Mouse (Mus musculus) embryonic facial prominence, embryonic 13.5 days (tissue): ENCODE measurements around the gene Gm21974. TPM values are rescaled to one million over a fixed set of nuclear protein-coding genes. Genes with fewer than 3 reads are reported as not detected.
A peak's percentile ranks its signal among the peaks of the same experiment; 100 is the strongest.
"Not testable (repeated sequence)": the region's sequence is repeated elsewhere in the genome, so short reads cannot be mapped to it uniquely, and the experiment has no call there.

Experiments
- ATAC-seq: fragments of 200-750 bp; cut with Nextera tagmentation; 2 replicates; pipeline ENCODE4 v1.8.0; 2017; ENCODE audit warnings: low read depth; ENCODE audit not compliant: insufficient number of reproducible peaks, insufficient read depth, low FRiP score, low TSS enrichment
- H3K27ac ChIP-seq: fragments of 300-500 bp; sonication (generic); 2 replicates; pipeline ENCODE4 v1.5.1; 2015; ENCODE audit warnings: moderate library complexity, mild to moderate bottlenecking, inconsistent platforms
- H3K27me3 ChIP-seq: fragments of 300-500 bp; sonication (generic); 2 replicates; pipeline ENCODE4 v1.6.1; 2015; ENCODE audit warnings: mild to moderate bottlenecking, inconsistent platforms
- H3K36me3 ChIP-seq: fragments of 300-500 bp; sonication (generic); 2 replicates; pipeline ENCODE4 v1.6.1; 2015; ENCODE audit warnings: mild to moderate bottlenecking, inconsistent platforms
- H3K4me1 ChIP-seq: fragments of 300-500 bp; sonication (generic); 2 replicates; pipeline ENCODE4 v1.6.1; 2015; ENCODE audit warnings: inconsistent platforms
- H3K4me2 ChIP-seq: fragments of 300-500 bp; sonication (generic); 2 replicates; pipeline ENCODE4 v1.6.1; 2015; ENCODE audit warnings: moderate library complexity, mild to moderate bottlenecking, inconsistent platforms
- H3K4me3 ChIP-seq: fragments of 300-500 bp; sonication (generic); 2 replicates; pipeline ENCODE4 v1.5.1; 2015; ENCODE audit warnings: mild to moderate bottlenecking, inconsistent platforms
- H3K9ac ChIP-seq: fragments of 300-500 bp; sonication (generic); 2 replicates; pipeline ENCODE4 v1.6.1; 2015; ENCODE audit warnings: mild to moderate bottlenecking, inconsistent platforms
- H3K9me3 ChIP-seq: fragments of 300-500 bp; sonication (generic); 2 replicates; pipeline ENCODE4 v1.6.1; 2016; ENCODE audit warnings: inconsistent platforms
- WGBS: fragments of 180-500 bp; shearing (Covaris S2); methylation state at CpG from one replicate; pipeline ENCODE4 v1.1.7; 2015; ENCODE audit warnings: mixed read lengths; 5-methylcytosine and 5-hydroxymethylcytosine counted together
- polyA plus RNA-seq: library from polyadenylated mRNA; unstranded; fragments of >200 nt; fragmentation: Nextera tagmentation; extraction: Ambion mirVana; gene quantifications from 2 replicates; pipeline ENCODE4 v1.2.1, GENCODE M21; 2015

The Gm21974 gene
- polyA plus RNA-seq, 1 experiment from 2014 or later: not detected

- Histone ChIP-seq H3K4me1 (peaks cover 6% of the 10 kb centered on the region), H3K27me3 (no peaks in the 10 kb centered on the region), H3K36me3 (peaks cover 51% of the 10 kb centered on the region), H3K9me3 (no peaks in the 10 kb centered on the region), H3K4me3 (peak overlapping the region; percentile 95), H3K9ac (peak overlapping the region; percentile 83), H3K4me2 (peak overlapping the region; percentile 64), H3K27ac (peak overlapping the region; percentile 87; the same call in 1 of the 2 replicates)
- WGBS: 27% methylated on average over 4 of the region's 4 CpGs
- ATAC-seq: no peak
Observed at GRCm38 (mm10) chr7:127912938-127913337, 17.7 kb upstream of the Gm21974 start.

- Histone ChIP-seq H3K27me3 (no peaks in the 10 kb centered on the region), H3K4me1 (peaks cover 6% of the 10 kb centered on the region), H3K4me3 (peak within 1 kb of the TSS; percentile 95), H3K4me2 (peak within 1 kb of the TSS; percentile 64), H3K9ac (peak within 1 kb of the TSS; percentile 83), H3K27ac (peak within 1 kb of the TSS; percentile 87), H3K9me3 (no peaks in the 10 kb centered on the region), H3K36me3 (peaks cover 52% of the 10 kb centered on the region)
- peak; percentile 92 for ATAC-seq
- under 1% methylated on average over 40 of the region's 40 CpGs for WGBS
Observed at GRCm38 (mm10) chr7:127912190-127912871, 17.1 kb upstream of the Gm21974 start, which contains the start of gene Kat8. Gene Kat8, plus strand, starts transcription at chr7:127912516.

GRCm38 (mm10) chr7:127908656-127909055 lies 13.4 kb upstream of the Gm21974 start:
- no peak overlapping the region for H3K9ac ChIP-seq
- H3K36me3 ChIP-seq: peaks cover 52% of the 10 kb centered on the region
- ATAC-seq: no peak
- H3K27me3 ChIP-seq: no peaks in the 10 kb centered on the region
- no peak overlapping the region for H3K4me2 ChIP-seq
- no peaks in the 10 kb centered on the region for H3K9me3 ChIP-seq
- H3K4me1 ChIP-seq: peaks cover 22% of the 10 kb centered on the region
- no peak overlapping the region for H3K27ac ChIP-seq
- no peak overlapping the region for H3K4me3 ChIP-seq
- WGBS: 93% methylated on average over 4 of the region's 4 CpGs

GRCm38 (mm10) chr7:127907939-127908338 lies 12.7 kb upstream of the Gm21974 start:
- Histone ChIP-seq H3K27me3 (no peaks in the 10 kb centered on the region), H3K4me2 (no peak overlapping the region), H3K4me3 (no peak overlapping the region), H3K27ac (no peak overlapping the region), H3K4me1 (peaks cover 16% of the 10 kb centered on the region), H3K9ac (no peak overlapping the region), H3K36me3 (peaks cover 52% of the 10 kb centered on the region), H3K9me3 (no peaks in the 10 kb centered on the region)
- ATAC-seq: no peak
- 94% methylated on average over 12 of the region's 12 CpGs for WGBS

GRCm38 (mm10) chr7:127903971-127904796 lies 8.9 kb upstream of the Gm21974 start, which contains the start of gene Bckdk:
Gene Bckdk, plus strand, starts transcription at chr7:127904082.
- peak; percentile 91 for ATAC-seq
- H3K9ac ChIP-seq: peak within 1 kb of the TSS; percentile 94
- WGBS: 6% methylated on average over 38 of the region's 38 CpGs

GRCm38 (mm10) chr7:127901772-127902171 lies 6.5 kb upstream of the Gm21974 start:
- Histone ChIP-seq H3K27ac (no peak overlapping the region), H3K9ac (no peak overlapping the region), H3K4me1 (peaks cover 15% of the 10 kb centered on the region), H3K36me3 (peaks cover 18% of the 10 kb centered on the region), H3K4me2 (no peak overlapping the region), H3K27me3 (no peaks in the 10 kb centered on the region), H3K9me3 (no peaks in the 10 kb centered on the region), H3K4me3 (no peak overlapping the region)
- WGBS: 84% methylated on average over 2 of the region's 2 CpGs
- ATAC-seq: no peak

More at GRCm38 (mm10) chr7:127903971-127904796, 8.9 kb upstream of the Gm21974 start, which contains the start of gene Bckdk:
- Histone ChIP-seq H3K27ac (peak within 1 kb of the TSS; percentile 86), H3K4me3 (peak within 1 kb of the TSS; percentile 70), H3K4me1 (peaks cover 15% of the 10 kb centered on the region), H3K36me3 (peaks cover 42% of the 10 kb centered on the region), H3K9me3 (no peaks in the 10 kb centered on the region), H3K4me2 (peak within 1 kb of the TSS; percentile 87), H3K27me3 (no peaks in the 10 kb centered on the region)

GRCm38 (mm10) chr7:127899997-127900396 lies 4.7 kb upstream of the Gm21974 start:
- Histone ChIP-seq H3K27me3 (no peaks in the 10 kb centered on the region), H3K9me3 (no peaks in the 10 kb centered on the region), H3K9ac (no peak overlapping the region; the same call in 1 of the 2 replicates), H3K4me1 (peaks cover 9% of the 10 kb centered on the region), H3K36me3 (peaks cover under 1% of the 10 kb centered on the region; the same call in 1 of the 2 replicates), H3K4me3 (no peak overlapping the region), H3K4me2 (no peak overlapping the region), H3K27ac (no peak overlapping the region)
- no peak for ATAC-seq
- WGBS: 41% methylated on average over 7 of the region's 7 CpGs

GRCm38 (mm10) chr7:127898179-127898956 lies 3.1 kb upstream of the Gm21974 start:
- H3K9ac ChIP-seq: no peak overlapping the region
- peaks cover 10% of the 10 kb centered on the region for H3K4me1 ChIP-seq
- no peak overlapping the region for H3K4me2 ChIP-seq
- WGBS: 34% methylated on average over 10 of the region's 10 CpGs
- H3K36me3 ChIP-seq: peaks cover 5% of the 10 kb centered on the region; the same call in 1 of the 2 replicates
- H3K4me3 ChIP-seq: no peak overlapping the region
- no peak overlapping the region for H3K27ac ChIP-seq
- no peaks in the 10 kb centered on the region for H3K9me3 ChIP-seq
- no peaks in the 10 kb centered on the region for H3K27me3 ChIP-seq
- ATAC-seq: no peak

GRCm38 (mm10) chr7:127897542-127897941 lies 2.3 kb upstream of the Gm21974 start:
- 89% methylated on average over 7 of the region's 7 CpGs for WGBS
- no peak overlapping the region for H3K4me3 ChIP-seq
- no peak overlapping the region for H3K4me2 ChIP-seq
- H3K27ac ChIP-seq: no peak overlapping the region
- H3K27me3 ChIP-seq: no peaks in the 10 kb centered on the region
- peaks cover 10% of the 10 kb centered on the region for H3K4me1 ChIP-seq
- peaks cover 13% of the 10 kb centered on the region for H3K36me3 ChIP-seq
- H3K9ac ChIP-seq: no peak overlapping the region
- no peak for ATAC-seq
- H3K9me3 ChIP-seq: no peaks in the 10 kb centered on the region

- Histone ChIP-seq H3K4me1 (peaks cover 10% of the 10 kb centered on the region), H3K36me3 (peaks cover 17% of the 10 kb centered on the region), H3K4me2 (no peak overlapping the region), H3K4me3 (no peak overlapping the region), H3K9ac (no peak overlapping the region), H3K9me3 (no peaks in the 10 kb centered on the region), H3K27ac (no peak overlapping the region), H3K27me3 (no peaks in the 10 kb centered on the region)
- ATAC-seq: no peak
- 58% methylated on average over 13 of the region's 13 CpGs for WGBS
Observed at GRCm38 (mm10) chr7:127896384-127896783, 1.1 kb upstream of the Gm21974 start.

- H3K9me3 ChIP-seq, ATAC-seq, H3K27me3 ChIP-seq: not testable (repeated sequence)
- peaks cover 10% of the 10 kb centered on the region for H3K4me1 ChIP-seq
- peak overlapping the region; percentile 67 for H3K4me3 ChIP-seq
- peak overlapping the region; percentile 80 for H3K4me2 ChIP-seq
- WGBS: 66% methylated on average over 7 of the region's 7 CpGs
- peaks cover 17% of the 10 kb centered on the region for H3K36me3 ChIP-seq
- H3K9ac ChIP-seq: 0 out of 2 replicates have a peak overlapping the region, but pooled peaks have one; percentile 16
- 0 out of 2 replicates have a peak overlapping the region, but pooled peaks have one; percentile 83 for H3K27ac ChIP-seq
Observed at GRCm38 (mm10) chr7:127895891-127896290, 637 bp upstream of the Gm21974 start.
